In the genomic region with DNA sequence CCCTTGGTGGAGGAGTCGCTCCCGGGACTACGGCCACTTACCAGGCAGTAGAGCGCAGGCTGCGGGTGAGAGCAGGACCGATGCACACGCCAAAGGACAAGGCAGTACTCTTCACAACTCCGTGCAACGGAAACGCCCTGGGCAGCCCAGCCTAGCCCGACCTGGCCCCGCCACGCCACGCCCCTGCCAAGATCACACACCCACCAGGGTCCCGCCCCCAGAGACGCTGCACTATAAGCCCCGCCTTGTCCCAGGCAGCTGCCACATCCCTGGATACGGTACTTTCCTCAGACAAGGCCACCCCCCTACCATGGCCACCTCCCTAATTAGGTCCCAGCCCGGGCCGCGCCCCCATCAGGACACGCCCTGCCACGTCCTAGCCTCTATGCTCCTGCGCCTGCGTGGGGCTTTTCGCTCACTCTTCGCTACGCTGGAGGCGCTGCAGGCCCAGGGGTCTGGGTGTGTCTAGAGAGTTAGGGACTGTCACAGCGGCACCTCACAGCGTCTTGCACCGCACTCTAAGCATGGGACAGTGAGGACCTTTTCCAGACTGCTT, we compare ENCODE assay signal across 8 mouse cellular contexts. TPM values are rescaled to one million over a fixed set of nuclear protein-coding genes. Genes with fewer than 3 reads are reported as not detected.
A peak's percentile ranks its signal among the peaks of the same experiment; 100 is the strongest.
DNase-seq lines count a peak whose midpoint lies in the region; ATAC-seq lines count a peak whose summit lies in the region.

Gene Anxa5 (minus strand): TSS at position 363 of the 556 bp plus-strand sequence.
Gene 1810062G17Rik (plus strand): TSS at position 406 of the 556 bp plus-strand sequence.

- intact Hi-C loops in heart, postnatal 14 days (cut with DNase I) = loop anchor here (10.0 kb wide), 1 partner anchor 411 kb away; the partner anchor contains the start of gene Acad9

- H3K36me3 ChIP-seq in forebrain, embryonic 14.5 days (ENCODE audit: control insufficient read depth, insufficient read depth, low read length) = no peaks in the 10 kb centered on the region
- no peaks in the 10 kb centered on the region for H3K36me3 ChIP-seq in neural tube, embryonic 15.5 days

- under 1% methylated on average over 31 of the region's 32 CpGs for WGBS in forebrain, embryonic 14.5 days
- under 1% methylated on average over 32 of the region's 32 CpGs for WGBS in neural tube, embryonic 15.5 days

- no peak within 1 kb of the TSS; the same call in 1 of the 2 replicates for H3K27ac ChIP-seq in forebrain, embryonic 14.5 days (ENCODE audit: low read depth, low read length)
- peak within 1 kb of the TSS; percentile 62 for H3K27ac ChIP-seq in neural tube, embryonic 15.5 days (replicated peaks)

- H3K9ac ChIP-seq in forebrain, embryonic 14.5 days (ENCODE audit: low read length) = peak within 1 kb of the TSS; percentile 66
- H3K9ac ChIP-seq in neural tube, embryonic 15.5 days (replicated peaks) = peak within 1 kb of the TSS; percentile 53

- H3K27me3 ChIP-seq in forebrain, embryonic 14.5 days (replicated peaks; ENCODE audit: control insufficient read depth, insufficient read depth, low read length) = no peaks in the 10 kb centered on the region
- H3K27me3 ChIP-seq in neural tube, embryonic 15.5 days (replicated peaks) = no peaks in the 10 kb centered on the region

- ATAC-seq in forebrain, embryonic 14.5 days = peak; percentile 95
- peak; percentile 95 for ATAC-seq in neural tube, embryonic 15.5 days (ENCODE audit: low FRiP score)

- H3K4me2 ChIP-seq in forebrain, embryonic 14.5 days (ENCODE audit: low read length) = peak within 1 kb of the TSS; percentile 96
- H3K4me2 ChIP-seq in neural tube, embryonic 15.5 days = peak within 1 kb of the TSS; percentile 92

- H3K4me3 ChIP-seq in forebrain, embryonic 14.5 days (ENCODE audit: low read depth, low read length) = peak within 1 kb of the TSS; percentile 58
- peak within 1 kb of the TSS; percentile 55 for H3K4me3 ChIP-seq in neural tube, embryonic 15.5 days (replicated peaks)

- H3K9me3 ChIP-seq in forebrain, embryonic 14.5 days (replicated peaks; ENCODE audit: control insufficient read depth, low read length) = no peaks in the 10 kb centered on the region
- no peaks in the 10 kb centered on the region for H3K9me3 ChIP-seq in neural tube, embryonic 15.5 days (replicated peaks)

- H3K4me1 ChIP-seq in forebrain, embryonic 14.5 days (ENCODE audit: control insufficient read depth, insufficient read depth, low read length) = no peaks in the 10 kb centered on the region
- peaks cover 16% of the 10 kb centered on the region for H3K4me1 ChIP-seq in neural tube, embryonic 15.5 days

- DNase-seq in ES-CJ7 (ENCODE audit: low read depth, low spot score) = peak; percentile 96
- DNase-seq in cerebellum, adult 11 months = peak; percentile 83
- peak; percentile 93 for DNase-seq in forebrain, embryonic 14.5 days (ENCODE audit: low spot score)
- peak; percentile 98 for DNase-seq in heart, postnatal 14 days
- DNase-seq in layer of hippocampus, adult 11-12 months (ENCODE audit: low spot score) = peak; percentile 94
- peak; percentile 99 to 100 for DNase-seq in lung, adult 18-20 months
- DNase-seq in testis, postnatal 14 days (ENCODE audit: low spot score) = peak; percentile 94

RNA-seq across cellular contexts. Expression of gene Anxa5, which starts in this region (rescaled TPM):
- 62.7 and 65.8 TPM in 2 replicates for polyA plus RNA-seq in forebrain, embryonic 14.5 days (2014; fragmentation: Nextera tagmentation; extraction: Ambion mirVana)
- total RNA-seq in heart, postnatal 14 days (2021) = 100 to 1,000 TPM; 166 to 168 TPM
- 111 and 182 TPM in 2 replicates for polyA plus RNA-seq in neural tube, embryonic 15.5 days (2015; fragmentation: Nextera tagmentation; extraction: Ambion mirVana)

RNA-seq across cellular contexts. Expression of gene 1810062G17Rik, which starts in this region (rescaled TPM):
- 0.25 TPM in 1 of 2 replicates, not detected in the other for polyA plus RNA-seq in forebrain, embryonic 14.5 days (2014; fragmentation: Nextera tagmentation; extraction: Ambion mirVana)
- under 1 TPM; 0.24 to 0.74 TPM for total RNA-seq in heart, postnatal 14 days (2021)
- 0.41 and 0.56 TPM in 2 replicates for polyA plus RNA-seq in neural tube, embryonic 15.5 days (2015; fragmentation: Nextera tagmentation; extraction: Ambion mirVana)
